Mouse (Mus musculus) heart, adult 8-10 months (tissue): Measurements from ENCODE around the gene Olfr728. TPM values are rescaled to one million over a fixed set of nuclear protein-coding genes. Genes with fewer than 3 reads are reported as not detected.

Experiments
- DNase-seq: peaks from one replicate; pipeline ENCODE4 v3.0.0; 2022; ENCODE audit warnings: low spot score
- total RNA-seq, 4 experiments: library from RNA; stranded (reverse); gene quantifications; 2 replicates each; pipeline ENCODE4 v1.2.4; 2022

Gene Olfr728
- not detected for total RNA-seq

DNA sequence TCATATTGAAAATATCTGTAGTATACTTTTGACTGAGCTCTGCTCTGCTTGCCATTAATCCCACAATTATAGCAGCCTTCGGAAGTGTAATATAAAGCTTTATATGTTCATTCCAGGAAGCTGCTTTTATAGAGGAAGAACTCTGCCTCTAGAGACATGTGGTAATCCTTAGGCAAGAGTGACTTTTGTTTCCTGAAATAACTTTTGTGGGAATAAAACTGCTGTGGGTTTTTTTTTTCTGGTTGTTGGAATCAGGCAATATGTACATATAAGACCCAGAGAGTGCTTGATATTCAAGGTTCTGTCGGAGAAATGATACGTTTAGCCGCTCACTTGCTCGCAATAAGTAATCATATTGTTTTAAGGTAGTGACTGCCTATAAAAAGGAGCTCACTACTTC is at the start of gene Olfr728:
TSS of gene Olfr728 (minus strand) at position 101 of the 400 bp plus-strand sequence.
- no peak for DNase-seq

- DNase-seq = no peak
Measured at GRCm38 (mm10) chr14:50188098-50188497, 45.6 kb upstream of the Olfr728 start, which contains the start of gene Olfr730. TSS of gene Olfr730 (minus strand) at chr14:50188198.

DNA sequence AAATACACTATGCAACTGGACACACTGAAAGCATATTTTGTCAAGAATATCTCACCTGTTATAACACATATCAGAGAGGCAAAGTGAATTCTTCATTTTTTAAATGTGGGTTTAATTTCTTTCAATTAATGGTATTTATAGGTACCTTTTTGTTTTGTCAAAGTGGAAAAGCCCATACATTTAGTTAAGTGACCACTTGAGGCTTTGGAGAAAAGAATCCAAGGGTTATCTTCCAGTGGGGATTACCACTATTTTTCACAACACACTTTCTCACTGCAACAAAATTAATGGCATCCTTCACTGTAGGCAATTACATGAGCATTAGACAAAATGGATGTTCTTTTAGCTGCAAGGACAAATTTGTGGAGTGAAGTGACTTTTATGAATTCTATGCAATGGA is 10.3 kb upstream of the Olfr728 start, which contains the start of gene Olfr729:
TSS of gene Olfr729 (minus strand) at position 101 of the 400 bp plus-strand sequence.
- no peak for DNase-seq

- DNase-seq = no peak
Measured at GRCm38 (mm10) chr14:50122886-50123285, 19.6 kb downstream of the Olfr728 start, which contains the start of gene Olfr727. TSS of gene Olfr727 (plus strand) at chr14:50123186.

- no peak for DNase-seq
Measured at GRCm38 (mm10) chr14:50090853-50091252, 51.6 kb downstream of the Olfr728 start, which contains the start of gene Olfr726. TSS of gene Olfr726 (minus strand) at chr14:50090953.

Other genes starting within 250 kb of the Olfr728 start
- not detected for gene Olfr722, start 240.7 kb downstream of the Olfr728 start, total RNA-seq
- not detected for gene Olfr723, start 210.9 kb downstream of the Olfr728 start, total RNA-seq
- gene Olfr724, start 179.4 kb downstream of the Olfr728 start, total RNA-seq = not detected
- not detected for gene Olfr725, start 102.3 kb downstream of the Olfr728 start, total RNA-seq
- not detected for gene Olfr726, start 51.7 kb downstream of the Olfr728 start, total RNA-seq
- gene Olfr727, start 19.5 kb downstream of the Olfr728 start, total RNA-seq = not detected
- not detected for gene Olfr729, start 10.2 kb upstream of the Olfr728 start, total RNA-seq
- gene Olfr730, start 45.5 kb upstream of the Olfr728 start, total RNA-seq = not detected
- gene Olfr731, start 99.2 kb upstream of the Olfr728 start, total RNA-seq = not detected
- gene Olfr732, start 141.5 kb upstream of the Olfr728 start, total RNA-seq = not detected
- gene Olfr733, start 158.8 kb upstream of the Olfr728 start, total RNA-seq = not detected
- not detected for gene Olfr734, start 184.1 kb upstream of the Olfr728 start, total RNA-seq
- gene Olfr735, start 206.2 kb upstream of the Olfr728 start, total RNA-seq = not detected
- gene Tlr11, start 215.2 kb upstream of the Olfr728 start, total RNA-seq = under 1 TPM in 2 of 4 experiments, not detected in 2; 0.09 to 0.13 TPM
- not detected for gene Olfr736, start 238.5 kb upstream of the Olfr728 start, total RNA-seq